Mouse (Mus musculus) cerebellum, adult 9-11 months (tissue): ENCODE measurements around the gene Skor1.

Experiments
- DNase-seq: peaks from one replicate; pipeline ENCODE4 v3.0.0; 2022

Skor1 gene

GRCm38 (mm10) chr9:63132673-63133601 is 15.8 kb downstream of the Skor1 start:
- DNase-seq = peak; percentile 97

DNA sequence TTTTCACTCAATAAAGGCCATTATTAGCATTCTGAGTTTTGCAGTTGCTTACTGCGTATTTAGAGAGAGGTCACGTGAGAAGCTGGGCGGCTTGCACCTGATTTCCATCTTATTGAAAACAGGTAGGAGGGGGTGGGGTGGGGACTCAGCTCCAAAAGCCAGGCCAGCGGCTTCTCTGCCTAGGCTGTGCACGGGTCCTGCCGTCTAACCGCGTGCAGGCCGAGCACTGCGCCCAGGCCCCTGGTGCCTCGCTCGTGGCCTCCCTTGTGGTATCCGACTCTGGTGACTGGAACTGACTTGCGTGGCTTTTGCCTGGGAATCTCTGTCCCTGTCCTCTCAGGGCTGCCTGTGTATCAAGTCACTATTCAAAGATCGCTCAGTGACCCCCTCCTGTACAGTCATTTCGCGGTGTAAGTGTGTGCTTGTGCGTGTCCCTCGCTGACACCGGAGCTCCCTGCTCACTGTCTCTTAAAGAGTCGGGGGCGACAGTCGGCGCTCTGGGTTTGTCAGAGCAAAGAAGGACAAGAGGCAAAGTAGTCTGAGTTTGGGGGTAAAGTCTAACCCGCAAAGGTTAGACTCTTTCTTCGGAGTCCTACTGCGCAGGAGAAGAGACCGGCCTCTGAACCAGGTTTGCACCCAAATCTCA is 16.7 kb downstream of the Skor1 start:
- peak; percentile 72 for DNase-seq

- peak; percentile 39 for DNase-seq
Observed at GRCm38 (mm10) chr9:63129641-63130041, 19.1 kb downstream of the Skor1 start.

DNA sequence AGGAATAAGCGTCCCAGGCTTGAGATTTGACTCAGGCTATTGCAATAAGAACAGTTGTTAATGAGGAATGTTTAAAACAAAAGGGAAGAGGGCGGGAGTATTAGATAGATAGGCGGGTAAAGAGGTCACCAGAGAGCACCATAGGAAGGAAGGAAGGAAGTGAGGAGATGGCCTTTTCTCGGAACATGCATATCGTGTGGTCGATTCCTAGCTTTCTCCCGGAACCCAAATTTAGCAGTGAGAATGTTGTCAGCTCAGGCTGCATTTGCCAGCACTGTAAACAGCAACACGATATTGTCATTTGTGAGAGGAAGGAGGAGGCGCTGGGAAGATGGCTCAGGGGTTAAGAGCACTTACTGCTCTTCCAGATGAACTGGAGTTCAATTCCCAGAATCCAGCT is 24.2 kb downstream of the Skor1 start:
- DNase-seq = no peak

GRCm38 (mm10) chr9:63123451-63124438 is 25.0 kb downstream of the Skor1 start:
- peak; percentile 81 for DNase-seq

DNA sequence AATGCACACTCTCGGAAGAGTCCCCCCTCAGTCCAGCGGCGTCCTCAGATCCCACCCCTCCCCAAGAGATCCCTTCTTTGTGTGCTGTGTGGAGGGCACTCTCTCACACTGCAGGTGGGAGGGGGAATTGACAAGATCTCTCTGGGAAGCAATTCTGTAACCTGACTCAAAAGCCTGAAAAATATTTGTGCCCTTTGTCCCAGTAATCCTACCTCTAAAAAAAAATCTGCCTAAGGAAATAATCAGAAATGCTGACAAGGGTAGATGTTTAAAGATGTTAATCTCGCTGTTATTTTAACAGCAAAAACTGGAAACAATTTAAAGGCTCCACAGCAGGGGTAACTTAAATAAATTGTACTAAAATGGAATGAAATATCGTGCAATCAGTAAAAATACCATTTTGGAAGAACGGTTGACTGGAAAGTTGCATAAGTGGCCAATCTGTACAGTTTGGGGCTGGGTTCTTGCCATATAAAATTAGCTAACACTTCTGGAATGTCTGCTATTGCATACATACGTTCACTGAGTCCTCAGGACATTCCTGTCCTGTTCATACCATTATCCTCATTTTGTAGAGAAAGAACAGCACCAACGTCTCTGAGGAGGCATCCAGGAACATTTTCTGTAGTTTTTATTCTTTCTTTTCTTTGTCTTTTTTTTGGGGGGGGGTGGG is 26.5 kb downstream of the Skor1 start:
- DNase-seq = no peak

GRCm38 (mm10) chr9:63118385-63118784 is 30.4 kb downstream of the Skor1 start:
- DNase-seq = no peak

- no peak for DNase-seq
Observed at GRCm38 (mm10) chr9:63112514-63112913, 36.2 kb downstream of the Skor1 start.

DNA sequence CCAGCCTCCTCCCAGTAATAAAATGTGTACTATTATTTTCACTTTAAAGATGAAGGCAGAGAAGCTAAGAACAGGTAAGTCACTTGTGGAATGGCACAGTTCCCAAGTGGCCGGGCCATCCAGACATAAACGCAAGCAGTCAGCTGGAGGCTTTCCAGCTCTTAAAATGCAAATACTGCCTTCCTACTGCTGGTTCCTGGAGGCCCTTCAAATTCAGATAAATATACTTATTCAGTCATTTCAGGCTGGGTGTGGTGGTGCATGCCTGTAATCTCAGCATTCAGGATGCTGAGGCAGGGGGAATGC is 39.0 kb downstream of the Skor1 start:
- no peak for DNase-seq

GRCm38 (mm10) chr9:63109020-63109781 is 39.6 kb downstream of the Skor1 start:
- DNase-seq = peak; percentile 75

- DNase-seq = no peak
Observed at GRCm38 (mm10) chr9:63108580-63108979, 40.2 kb downstream of the Skor1 start.

DNA sequence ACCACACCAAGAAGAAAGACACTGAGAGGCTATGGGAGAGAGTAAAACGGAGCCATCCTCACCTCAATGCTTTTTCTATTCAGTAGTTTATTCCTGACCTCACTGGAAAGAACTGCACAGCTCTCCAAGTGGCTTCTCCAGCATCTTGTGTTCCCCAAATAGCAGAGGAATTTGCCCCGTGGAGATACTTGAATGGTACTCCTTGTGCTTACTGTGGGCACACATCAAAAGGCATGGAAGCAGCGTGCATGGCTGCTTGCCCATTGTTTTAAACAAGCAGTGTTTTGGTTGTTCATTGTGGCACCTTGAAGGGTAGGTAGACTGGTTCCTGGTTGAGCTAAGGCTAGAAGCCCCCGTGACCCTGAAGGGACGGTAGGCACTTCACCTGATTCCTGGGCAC is 48.1 kb downstream of the Skor1 start:
- DNase-seq = no peak

DNA sequence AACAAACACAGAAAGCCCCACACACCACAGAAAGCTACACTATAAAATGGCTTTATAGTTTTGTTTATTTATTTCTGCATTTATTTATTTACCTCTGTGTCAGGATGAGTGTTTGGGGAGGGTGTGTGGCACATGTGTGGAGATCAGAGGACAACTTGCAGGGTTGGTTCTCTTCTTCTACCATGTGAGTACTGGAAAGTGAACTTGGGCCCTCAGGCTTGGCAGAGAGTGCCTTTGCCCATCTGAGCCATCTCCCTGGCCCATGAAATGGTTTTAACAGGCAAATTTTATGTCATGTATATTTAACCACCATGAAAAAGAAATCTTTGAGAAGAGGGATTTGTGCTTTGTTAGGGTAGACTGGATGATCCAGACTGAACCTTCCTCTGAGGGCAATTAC is 48.9 kb downstream of the Skor1 start:
- no peak for DNase-seq

GRCm38 (mm10) chr9:63099344-63099743 is 49.4 kb downstream of the Skor1 start:
- no peak for DNase-seq

- no peak for DNase-seq
Observed at GRCm38 (mm10) chr9:63098887-63099286, 49.9 kb downstream of the Skor1 start.

DNA sequence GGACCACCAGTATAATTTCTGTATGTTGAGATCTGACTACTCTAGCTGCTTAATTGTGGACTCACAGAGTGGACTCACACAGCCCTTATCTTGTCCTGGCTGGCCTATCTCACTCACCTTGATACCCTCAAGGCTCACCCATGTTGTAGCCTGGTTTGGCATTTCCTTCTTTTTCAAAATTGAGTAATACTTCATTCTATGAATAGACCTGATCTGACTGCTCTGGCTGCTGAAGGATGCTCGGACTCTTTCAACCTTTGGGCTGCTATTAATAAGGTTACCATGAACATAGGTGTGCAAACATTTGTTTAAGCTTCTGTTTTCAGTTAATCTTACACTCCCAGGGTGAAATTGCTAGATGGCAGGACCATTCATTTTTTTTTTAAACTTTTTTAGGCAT is 51.6 kb downstream of the Skor1 start:
- no peak for DNase-seq

- DNase-seq = no peak
Observed at GRCm38 (mm10) chr9:63094030-63094429, 54.7 kb downstream of the Skor1 start.

GRCm38 (mm10) chr9:63092567-63092966 is 56.2 kb downstream of the Skor1 start:
- no peak for DNase-seq

DNA sequence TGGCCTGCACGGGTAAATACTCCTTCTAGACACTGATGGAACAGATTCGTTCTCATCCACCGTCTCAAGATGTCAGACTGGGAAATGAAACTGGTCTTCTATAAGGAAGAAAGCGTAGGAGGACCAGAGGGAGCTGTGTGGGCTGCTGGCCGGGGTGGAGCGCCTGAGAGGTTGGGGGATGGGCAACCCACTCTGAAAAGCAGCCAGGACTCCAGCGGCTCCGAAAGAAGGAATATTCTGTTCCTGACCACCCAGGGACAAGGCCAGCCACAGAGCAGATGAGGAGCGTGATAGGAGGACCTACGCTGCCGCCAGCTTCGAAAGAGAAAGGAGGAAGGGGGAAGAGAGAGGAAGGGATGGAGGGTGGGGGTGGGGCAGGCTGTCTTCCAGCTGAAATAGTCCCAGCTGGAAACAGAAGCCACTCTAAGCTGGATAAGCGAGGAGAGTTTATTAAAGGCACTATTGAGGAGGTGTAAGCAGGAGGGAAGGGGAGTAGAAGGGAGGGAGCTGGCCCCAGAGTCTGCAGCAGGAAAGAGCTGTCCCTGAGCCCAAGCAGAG is 56.7 kb downstream of the Skor1 start:
- DNase-seq = peak; percentile 55

- DNase-seq = peak; percentile 26
Observed at GRCm38 (mm10) chr9:63091101-63091921, 57.5 kb downstream of the Skor1 start.

- DNase-seq = no peak
Observed at GRCm38 (mm10) chr9:63089141-63089540, 59.6 kb downstream of the Skor1 start.
